Mouse (Mus musculus) megakaryocyte, embryonic 14.5 days (primary cell): ENCODE measurements around the gene Rmdn2.

ENCODE experiments used
- FLI1 ChIP-seq: IDR thresholded peaks from 2 replicates; pipeline ENCODE4 v1.6.1; 2012; ENCODE audit warnings: low read length, inconsistent platforms, mixed read lengths
- GATA1 ChIP-seq: IDR thresholded peaks from 3 replicates; pipeline ENCODE4 v1.6.1; 2012; ENCODE audit warnings: mixed read lengths, low read length, inconsistent platforms, borderline replicate concordance

DNA sequence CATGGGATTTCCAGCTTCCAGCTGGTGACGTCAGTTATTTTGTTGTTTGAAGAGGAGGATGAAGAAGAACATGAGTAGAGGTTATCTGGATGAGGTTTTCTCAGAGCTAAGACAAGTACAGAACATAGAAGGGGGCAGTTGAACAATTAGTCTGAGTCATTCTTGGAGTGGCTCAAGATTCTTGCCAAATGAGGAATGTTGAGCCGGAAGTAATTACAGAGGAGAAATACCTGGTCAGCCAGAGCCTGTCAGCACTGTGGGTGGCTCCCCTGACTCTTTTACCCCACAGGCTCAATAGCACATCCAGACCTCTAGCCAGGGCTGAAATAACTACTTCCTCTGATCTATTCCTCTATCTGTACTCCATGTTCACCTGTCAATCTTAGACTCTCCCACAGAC lies 59.2 kb downstream of the Rmdn2 start:
- no peak for TF ChIP-seq FLI1
- TF ChIP-seq GATA1, result no peak
